19 mouse cellular contexts compared by ENCODE assay signal in the genomic region with DNA sequence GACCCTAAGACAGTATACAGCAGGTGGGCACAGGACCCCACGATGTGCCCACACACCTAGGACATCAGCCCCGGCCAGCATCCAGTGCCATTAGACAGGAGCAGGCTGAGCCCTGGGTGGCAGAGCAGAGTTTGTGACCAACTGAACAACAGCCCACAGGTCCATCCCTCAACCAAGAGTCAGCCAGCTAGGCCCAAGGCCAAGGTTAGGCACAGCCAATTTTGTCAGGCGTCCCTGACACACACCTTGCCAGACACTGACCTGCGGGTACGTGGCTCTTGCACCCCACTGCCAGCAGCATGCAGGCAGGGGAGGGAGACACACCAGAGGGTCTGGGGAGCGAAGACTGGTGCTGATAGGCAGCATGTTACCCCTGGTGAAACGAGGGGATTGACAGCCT. TPM values are rescaled to one million over a fixed set of nuclear protein-coding genes. Genes with fewer than 3 reads are reported as not detected.
A peak's percentile ranks its signal among the peaks of the same experiment; 100 is the strongest.
DNase-seq lines count a peak whose midpoint lies in the region; ATAC-seq lines count a peak whose summit lies in the region.
"Had no signal": no experiment of that assay in that cellular context is flagged by ENCODE, and none has a peak within 500 bp of the region (broad histone marks: within the 10 kb centered on the region; RNA-seq: fewer than 3 reads in every experiment).

No protein-coding gene starts in this region.

- DNase-seq in adrenal gland, adult 2 months, result peak; percentile 75
- no peak for DNase-seq in adrenal gland, postnatal 4 days (ENCODE audit: low spot score in 2 of 2)
- peak; percentile 63 to 66 for DNase-seq in cerebellum, postnatal 14 days
- DNase-seq in cerebellum, adult 8-10 months, result no peak
- peak; percentile 60 for DNase-seq in brain, adult 2 months (ENCODE audit: low read depth, low spot score)
- no peak for DNase-seq in ovary, adult 18-20 months (ENCODE audit: low spot score)
- DNase-seq: gastrocnemius, postnatal 25 days; heart, postnatal 10 days; kidney, postnatal 4 days; liver, embryonic 13.5 days; lung, embryonic 14.5 days; lung, postnatal 4 days; thymus, postnatal 25 days had no signal

- no peaks in the 10 kb centered on the region for H3K9me3 ChIP-seq in hindbrain, embryonic 13.5 days
- no peaks in the 10 kb centered on the region for H3K9me3 ChIP-seq in hindbrain, embryonic 12.5 days (replicated peaks)
- H3K9me3 ChIP-seq: embryonic facial prominence, embryonic 15.5 days; intestine, embryonic 15.5 days; liver, embryonic 13.5 days had no signal

- no peak for ATAC-seq in hindbrain, embryonic 13.5 days (ENCODE audit: low FRiP score)
- ATAC-seq in hindbrain, embryonic 12.5 days (ENCODE audit: low FRiP score), result no peak
- ATAC-seq: intestine, embryonic 15.5 days; Patski had no signal

- peaks cover 69% of the 10 kb centered on the region for H3K4me1 ChIP-seq in hindbrain, embryonic 13.5 days (replicated peaks)
- H3K4me1 ChIP-seq in hindbrain, embryonic 12.5 days, result peaks cover 59% of the 10 kb centered on the region

- H3K9ac ChIP-seq in hindbrain, embryonic 13.5 days, result no peak overlapping the region
- no peak overlapping the region for H3K9ac ChIP-seq in hindbrain, embryonic 12.5 days
- H3K9ac ChIP-seq: embryonic facial prominence, embryonic 15.5 days; hindbrain, embryonic 14.5 days; intestine, embryonic 15.5 days; liver, embryonic 13.5 days; lung, embryonic 14.5 days had no signal

- peak overlapping the region; percentile 79 for H3K27ac ChIP-seq in hindbrain, embryonic 13.5 days
- H3K27ac ChIP-seq in hindbrain, embryonic 12.5 days, result no peak overlapping the region
- H3K27ac ChIP-seq: embryonic facial prominence, embryonic 15.5 days; intestine, embryonic 15.5 days; liver, embryonic 13.5 days had no signal

- H3K4me2 ChIP-seq in hindbrain, embryonic 13.5 days, result no peak overlapping the region
- no peak overlapping the region for H3K4me2 ChIP-seq in hindbrain, embryonic 12.5 days (replicated peaks)
- H3K4me2 ChIP-seq: embryonic facial prominence, embryonic 15.5 days; hindbrain, embryonic 14.5 days; intestine, embryonic 15.5 days; liver, embryonic 13.5 days; lung, embryonic 14.5 days had no signal

- WGBS in hindbrain, embryonic 13.5 days, result 91% methylated on average over 7 of the region's 7 CpGs
- 84% methylated on average over 7 of the region's 7 CpGs for WGBS in hindbrain, embryonic 12.5 days

- H3K27me3 ChIP-seq in hindbrain, embryonic 13.5 days, result no peaks in the 10 kb centered on the region
- H3K27me3 ChIP-seq in hindbrain, embryonic 12.5 days, result no peaks in the 10 kb centered on the region
- H3K27me3 ChIP-seq: embryonic facial prominence, embryonic 15.5 days; intestine, embryonic 15.5 days; liver, embryonic 13.5 days; Patski had no signal

- H3K36me3 ChIP-seq in hindbrain, embryonic 13.5 days, result peaks cover 27% of the 10 kb centered on the region
- H3K36me3 ChIP-seq in hindbrain, embryonic 12.5 days, result peaks cover 22% of the 10 kb centered on the region

- no peak overlapping the region for H3K4me3 ChIP-seq in hindbrain, embryonic 13.5 days
- H3K4me3 ChIP-seq in hindbrain, embryonic 12.5 days, result no peak overlapping the region
- H3K4me3 ChIP-seq: embryonic facial prominence, embryonic 15.5 days; intestine, embryonic 15.5 days; liver, embryonic 13.5 days had no signal

RNA-seq across cellular contexts. Expression of gene Ncor2, which starts 57.0 kb away (rescaled TPM):
- total RNA-seq in adrenal gland, adult 2 months (2021), result 100 to 1,000 TPM; 149 to 340 TPM
- 183 and 229 TPM in 2 replicates for polyA plus RNA-seq in adrenal gland, adult 2 months (2012; rRNA removed)
- total RNA-seq in adrenal gland, postnatal 4 days (2021), result 100 to 1,000 TPM; 240 to 243 TPM
- polyA plus RNA-seq in hindbrain, embryonic 13.5 days (2015; fragmentation: Nextera tagmentation; extraction: Ambion mirVana), result 24.8 and 25.1 TPM in 2 replicates
- 30.2 and 31.0 TPM in 2 replicates for polyA plus RNA-seq in hindbrain, embryonic 12.5 days (2016; fragmentation: Nextera tagmentation; extraction: Ambion mirVana)

Comparison
In these comparisons a context has a peak if more than half of its experiments do, and no peak if none do; other contexts are left out.
1. DNase-seq: peak in adrenal gland, adult 2 months (single experiment), cerebellum, postnatal 14 days (2 of 2) and brain, adult 2 months (single experiment); none in adrenal gland, postnatal 4 days (0 of 2), cerebellum, adult 8-10 months (single experiment) and ovary, adult 18-20 months (single experiment).